Mouse (Mus musculus) embryonic facial prominence, embryonic 12.5 days (tissue): Measurements from ENCODE around the gene Sv2a. TPM values are rescaled to one million over a fixed set of nuclear protein-coding genes. Genes with fewer than 3 reads are reported as not detected.
"Not testable (repeated sequence)": the region's sequence is repeated elsewhere in the genome, so short reads cannot be mapped to it uniquely, and the experiment has no call there.

ENCODE experiments used
- ATAC-seq: fragments of 200-750 bp; cut with Nextera tagmentation; 2 replicates; pipeline ENCODE4 v1.8.0; 2017; ENCODE audit not compliant: insufficient number of reproducible peaks, insufficient read depth, low FRiP score, low TSS enrichment
- H3K27ac ChIP-seq: fragments of 300-500 bp; sonication (generic); 2 replicates; pipeline ENCODE4 v1.5.1; 2016; ENCODE audit warnings: mild to moderate bottlenecking
- H3K27me3 ChIP-seq: fragments of 300-500 bp; sonication (generic); 2 replicates; pipeline ENCODE4 v1.6.1; 2016; ENCODE audit warnings: mild to moderate bottlenecking, moderate library complexity
- H3K36me3 ChIP-seq: fragments of 300-500 bp; sonication (generic); 2 replicates; pipeline ENCODE4 v1.6.1; 2016; ENCODE audit warnings: mild to moderate bottlenecking
- H3K4me1 ChIP-seq: fragments of 300-500 bp; sonication (generic); 2 replicates; pipeline ENCODE4 v1.6.1; 2016
- H3K4me2 ChIP-seq: fragments of 300-500 bp; sonication (generic); replicated peaks from 2 replicates; pipeline ENCODE4 v1.6.1; 2016; ENCODE audit warnings: mild to moderate bottlenecking, moderate library complexity
- H3K4me3 ChIP-seq: fragments of 300-500 bp; sonication (generic); 2 replicates; pipeline ENCODE4 v1.5.1; 2016; ENCODE audit warnings: mild to moderate bottlenecking
- H3K9ac ChIP-seq: fragments of 300-500 bp; sonication (generic); 2 replicates; pipeline ENCODE4 v1.6.1; 2016; ENCODE audit warnings: mild to moderate bottlenecking, moderate library complexity
- H3K9me3 ChIP-seq: fragments of 300-500 bp; sonication (generic); 2 replicates; pipeline ENCODE4 v1.6.1; 2016; ENCODE audit warnings: mild to moderate bottlenecking, moderate library complexity
- WGBS: fragments of 180-500 bp; shearing (Covaris S2); methylation state at CpG from one replicate; pipeline ENCODE4 v1.1.7; 2016; 5-methylcytosine and 5-hydroxymethylcytosine counted together
- microRNA-seq: library from miRNA; unstranded; fragments of <30 nt; microRNA quantifications from one replicate; pipeline ENCODE4, GENCODE M21; 2017
- polyA plus RNA-seq: library from polyadenylated mRNA; unstranded; fragments of >200 nt; fragmentation: Nextera tagmentation; extraction: Ambion mirVana; gene quantifications from 2 replicates; pipeline ENCODE4 v1.2.1, GENCODE M21; 2016

Sv2a gene
- polyA plus RNA-seq, 1 experiment from 2014 or later: 8.6 TPM

DNA sequence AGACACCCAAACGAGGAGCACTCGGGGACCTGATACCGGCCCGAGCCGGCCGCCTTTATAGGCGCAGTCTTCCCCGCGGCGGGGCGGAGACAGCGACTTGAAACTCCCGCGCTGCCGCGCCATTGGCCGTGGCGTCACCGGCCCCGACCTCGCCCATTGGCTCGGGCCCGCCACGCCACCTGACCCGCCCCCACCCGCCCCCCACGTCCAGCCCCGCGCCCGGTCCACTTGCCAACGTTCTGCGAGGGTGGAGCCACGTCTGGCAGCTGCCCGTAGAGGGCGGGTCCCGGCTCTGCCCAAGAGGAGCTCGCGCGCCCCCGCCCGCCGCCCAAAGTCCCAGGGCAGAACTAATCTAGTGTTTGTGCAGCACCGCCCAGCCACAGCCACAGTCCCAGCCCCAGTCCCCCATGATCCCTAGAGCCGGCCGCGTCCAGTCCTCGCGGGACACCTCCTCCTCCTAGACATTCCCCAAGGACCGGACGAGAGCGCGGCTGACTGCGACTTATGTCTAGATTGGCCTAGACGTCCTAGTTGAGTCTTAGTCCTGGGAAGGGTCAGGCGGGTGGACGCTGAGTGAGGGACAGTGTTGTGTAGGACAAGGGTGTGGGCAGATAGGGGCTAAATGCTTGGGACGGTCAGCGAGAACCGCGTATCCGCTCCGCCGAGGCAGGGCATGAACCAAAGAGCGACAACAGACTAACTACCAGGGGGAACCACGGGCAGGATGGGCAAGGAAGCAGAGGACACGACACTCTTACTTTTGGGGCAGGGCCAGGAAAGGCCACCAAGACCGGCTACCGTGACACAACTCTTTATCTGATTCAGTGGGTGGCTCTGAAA is 58.2 kb downstream of the Sv2a start, which contains the start of gene Hist2h3c2:
TSS of gene Hist2h3c2 (minus strand) at position 174 of the 840 bp plus-strand sequence.
- peaks cover 27% of the 10 kb centered on the region for H3K4me1 ChIP-seq
- peak within 1 kb of the TSS; percentile 69 for H3K4me2 ChIP-seq
- ATAC-seq: peak; percentile 90
- peak within 1 kb of the TSS; percentile 85 for H3K27ac ChIP-seq
- 1% methylated on average over 14 of the region's 68 CpGs for WGBS
- not testable (repeated sequence) for H3K27me3 ChIP-seq, H3K9me3 ChIP-seq, H3K36me3 ChIP-seq
- H3K9ac ChIP-seq: peak within 1 kb of the TSS; percentile 70
- peak within 1 kb of the TSS; percentile 50 for H3K4me3 ChIP-seq

DNA sequence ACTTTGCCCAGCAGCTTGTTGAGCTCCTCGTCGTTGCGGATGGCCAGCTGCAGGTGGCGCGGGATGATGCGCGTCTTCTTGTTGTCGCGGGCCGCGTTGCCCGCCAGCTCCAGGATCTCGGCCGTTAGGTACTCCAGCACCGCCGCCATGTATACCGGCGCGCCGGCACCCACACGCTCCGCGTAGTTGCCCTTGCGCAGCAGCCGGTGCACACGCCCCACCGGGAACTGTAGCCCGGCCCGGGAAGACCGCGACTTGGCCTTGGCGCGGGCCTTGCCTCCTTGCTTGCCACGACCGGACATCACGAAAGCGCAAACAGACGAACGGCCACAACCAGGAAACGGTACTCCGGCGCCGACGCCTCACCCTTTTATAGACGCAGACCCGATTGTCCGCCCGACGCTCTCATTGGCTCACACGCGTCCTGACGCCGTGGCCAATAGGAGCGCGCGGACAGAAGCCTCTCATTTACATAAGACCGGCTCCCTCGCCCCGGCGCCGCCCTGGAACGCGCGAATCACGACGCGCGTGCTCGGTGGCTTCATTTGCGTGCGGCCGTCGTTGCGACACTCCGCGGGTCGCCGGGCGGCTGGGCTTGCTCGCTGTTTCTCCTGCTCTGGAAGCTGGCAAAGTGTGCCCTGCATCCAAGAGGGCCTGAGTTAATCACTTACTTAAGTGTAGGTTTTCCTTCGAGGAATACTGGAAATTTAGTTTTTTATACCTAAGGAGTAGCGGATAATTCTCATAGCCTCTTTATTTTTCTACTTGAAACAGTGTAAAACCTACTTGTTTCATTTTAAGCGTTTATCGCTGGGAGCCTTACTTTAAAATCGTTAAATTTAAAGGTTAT is 59.2 kb downstream of the Sv2a start, which contains the start of gene Hist2h2aa2:
TSS of gene Hist2h2aa2 (minus strand) at position 328 of the 850 bp plus-strand sequence.
- peak within 1 kb of the TSS; percentile 36; the same call in 1 of the 2 replicates for H3K9ac ChIP-seq
- peak; percentile 85 for ATAC-seq
- not testable (repeated sequence) for H3K9me3 ChIP-seq, H3K36me3 ChIP-seq, H3K27me3 ChIP-seq
- 3% methylated on average over 42 of the region's 85 CpGs for WGBS
- H3K27ac ChIP-seq: peak within 1 kb of the TSS; percentile 90
- H3K4me1 ChIP-seq: peaks cover 32% of the 10 kb centered on the region
- H3K4me3 ChIP-seq: peak within 1 kb of the TSS; percentile 32
- peak within 1 kb of the TSS; percentile 31 for H3K4me2 ChIP-seq

DNA sequence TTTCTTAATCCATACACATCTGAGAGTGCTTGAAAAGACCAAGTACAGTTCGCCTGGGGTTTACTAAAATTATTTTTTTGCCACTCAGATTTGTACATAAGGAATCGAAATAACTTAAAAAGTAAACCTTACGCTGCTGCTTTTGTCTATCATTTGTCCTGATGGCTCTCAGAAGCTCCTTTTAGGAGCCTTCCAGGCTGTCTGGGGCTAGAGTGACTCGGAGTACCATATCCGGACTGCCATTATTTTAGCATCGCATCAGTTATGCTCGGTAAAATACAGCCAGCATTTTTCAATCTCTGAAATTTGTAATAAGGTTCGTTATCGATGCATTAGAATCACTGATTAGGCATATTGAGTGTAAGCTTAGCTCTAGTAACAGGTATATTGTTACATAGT is 59.8 kb downstream of the Sv2a start:
- 78% methylated on average over 9 of the region's 9 CpGs for WGBS
- H3K36me3 ChIP-seq: no peaks in the 10 kb centered on the region
- H3K9ac ChIP-seq: peak overlapping the region; percentile 36; the same call in 1 of the 2 replicates
- no peak overlapping the region for H3K4me3 ChIP-seq
- no peak for ATAC-seq
- H3K27me3 ChIP-seq: no peaks in the 10 kb centered on the region
- no peaks in the 10 kb centered on the region for H3K9me3 ChIP-seq
- peak overlapping the region; percentile 90 for H3K27ac ChIP-seq
- peak overlapping the region; percentile 30 for H3K4me2 ChIP-seq
- H3K4me1 ChIP-seq: peaks cover 32% of the 10 kb centered on the region

DNA sequence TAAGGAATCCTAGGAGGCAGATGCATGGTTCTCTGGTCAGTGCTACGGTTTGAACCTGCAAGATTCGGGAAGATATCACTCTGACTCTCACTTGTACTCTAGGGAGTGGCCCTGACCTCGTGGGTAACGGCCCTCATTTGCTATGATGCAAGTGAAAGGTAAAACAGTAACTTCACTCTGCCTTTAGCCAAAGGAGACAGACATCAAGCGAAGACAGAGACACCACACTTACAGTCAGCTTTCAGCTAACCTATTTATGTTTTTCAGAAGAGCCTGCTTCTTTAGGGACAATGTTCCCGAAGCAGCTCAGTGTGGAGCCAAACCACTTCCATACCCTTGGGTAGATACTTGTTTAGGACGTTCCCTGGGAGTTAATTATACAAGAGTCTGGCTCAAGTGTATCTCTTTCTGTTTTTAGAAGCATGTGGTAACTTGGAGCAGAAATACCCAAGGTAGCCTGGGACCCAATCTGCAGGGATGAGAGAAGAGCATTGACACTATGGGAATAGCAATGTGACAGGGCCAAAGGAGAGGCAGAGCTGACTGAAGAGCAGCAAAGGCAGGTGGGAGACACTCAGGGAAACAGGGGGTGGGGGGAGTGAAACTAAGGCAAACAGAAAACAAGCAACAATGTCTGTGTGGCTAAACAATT is 63.1 kb downstream of the Sv2a start:
- ATAC-seq: no peak
- peak overlapping the region; percentile 97 for H3K27ac ChIP-seq
- H3K36me3 ChIP-seq: no peaks in the 10 kb centered on the region
- H3K4me3 ChIP-seq: 0 out of 2 replicates have a peak overlapping the region, but pooled peaks have one; percentile 40
- peaks cover 28% of the 10 kb centered on the region for H3K4me1 ChIP-seq
- no peaks in the 10 kb centered on the region for H3K27me3 ChIP-seq
- peak overlapping the region; percentile 49 for H3K4me2 ChIP-seq
- H3K9ac ChIP-seq: peak overlapping the region; percentile 61
- H3K9me3 ChIP-seq: no peaks in the 10 kb centered on the region
- WGBS: 80% methylated on average over 7 of the region's 7 CpGs

Small RNA genes within 50 kb of the gene (microRNA-seq; reads per million reads assigned to microRNA genes)
- gene Gm44492 (not detected), gene Gm47311 (not detected)

Other genes starting within 250 kb of the Sv2a start
- gene Plekho1, start 185.2 kb upstream of the Sv2a start, polyA plus RNA-seq: 71.9 and 85.9 TPM in 2 replicates
- 43.3 and 43.6 TPM in 2 replicates for gene Vps45, start 122.7 kb upstream of the Sv2a start, polyA plus RNA-seq
- 20.2 and 20.6 TPM in 2 replicates for gene Otud7b, start 76.6 kb upstream of the Sv2a start, polyA plus RNA-seq
- 37.1 and 39.5 TPM in 2 replicates for gene Mtmr11, start 19.1 kb upstream of the Sv2a start, polyA plus RNA-seq
- 181 and 190 TPM in 2 replicates for gene Sf3b4, start 8.8 kb upstream of the Sv2a start, polyA plus RNA-seq
- gene Bola1, start 38.6 kb downstream of the Sv2a start, polyA plus RNA-seq: 52.6 and 53.3 TPM in 2 replicates
- 1.5 and 1.6 TPM in 2 replicates for gene Hist2h2ab, start 38.7 kb downstream of the Sv2a start, polyA plus RNA-seq
- 12.2 and 12.5 TPM in 2 replicates for gene Hist2h2ac, start 39.7 kb downstream of the Sv2a start, polyA plus RNA-seq
- 10.6 and 11.7 TPM in 2 replicates for gene Hist2h2be, start 40.0 kb downstream of the Sv2a start, polyA plus RNA-seq
- gene Hist2h3c2, start 58.0 kb downstream of the Sv2a start, polyA plus RNA-seq: 7.1 and 8.2 TPM in 2 replicates
- gene Hist2h2aa2, start 59.1 kb downstream of the Sv2a start, polyA plus RNA-seq: 45.4 and 60.5 TPM in 2 replicates
- 19.8 and 19.9 TPM in 2 replicates for gene Hist2h2aa1, start 64.3 kb downstream of the Sv2a start, polyA plus RNA-seq
- gene Hist2h3c1, start 65.5 kb downstream of the Sv2a start, polyA plus RNA-seq: 0.83 TPM in 1 of 2 replicates, not detected in the other
- 13.6 and 17.2 TPM in 2 replicates for gene Hist2h4, start 82.2 kb downstream of the Sv2a start, polyA plus RNA-seq
- gene Hist2h3b, start 87.5 kb downstream of the Sv2a start, polyA plus RNA-seq: 92.4 and 92.9 TPM in 2 replicates
- gene Hist2h2bb, start 88.6 kb downstream of the Sv2a start, polyA plus RNA-seq: 22.1 and 22.4 TPM in 2 replicates
- gene Fcgr1, start 112.8 kb downstream of the Sv2a start, polyA plus RNA-seq: 0.84 and 1.6 TPM in 2 replicates